Mouse (Mus musculus) liver, embryonic 13.5 days (tissue): ENCODE data around the gene Hoxa7. TPM values are rescaled to one million over a fixed set of nuclear protein-coding genes. Genes with fewer than 3 reads are reported as not detected.

ENCODE experiments used
- ATAC-seq: fragments of 200-750 bp; cut with Nextera tagmentation; 2 replicates; pipeline ENCODE4 v1.8.0; 2017; ENCODE audit warnings: low read depth, mild to moderate bottlenecking, moderate number of reproducible peaks, moderate library complexity
- DNase-seq: peaks from one replicate; pipeline ENCODE4 v3.0.0; 2022
- H3K27ac ChIP-seq: fragments of 300-500 bp; sonication (generic); 2 replicates; pipeline ENCODE4 v1.5.1; 2015; ENCODE audit warnings: moderate library complexity, mild to moderate bottlenecking, inconsistent platforms
- H3K27me3 ChIP-seq: fragments of 300-500 bp; sonication (generic); 2 replicates; pipeline ENCODE4 v1.6.1; 2015; ENCODE audit warnings: mild to moderate bottlenecking, inconsistent platforms
- H3K36me3 ChIP-seq: fragments of 300-500 bp; sonication (generic); 2 replicates; pipeline ENCODE4 v1.6.1; 2015; ENCODE audit warnings: mild to moderate bottlenecking, inconsistent platforms
- H3K4me1 ChIP-seq: fragments of 300-500 bp; sonication (generic); replicated peaks from 2 replicates; pipeline ENCODE4 v1.6.1; 2015; ENCODE audit warnings: inconsistent platforms
- H3K4me2 ChIP-seq: fragments of 300-500 bp; sonication (generic); 2 replicates; pipeline ENCODE4 v1.6.1; 2015; ENCODE audit warnings: inconsistent platforms, mild to moderate bottlenecking, moderate library complexity
- H3K4me3 ChIP-seq: fragments of 300-500 bp; sonication (generic); replicated peaks from 2 replicates; pipeline ENCODE4 v1.5.1; 2015; ENCODE audit warnings: mild to moderate bottlenecking, inconsistent platforms
- H3K9ac ChIP-seq: fragments of 300-500 bp; sonication (generic); 2 replicates; pipeline ENCODE4 v1.6.1; 2015; ENCODE audit warnings: mild to moderate bottlenecking, inconsistent platforms
- H3K9me3 ChIP-seq: fragments of 300-500 bp; sonication (generic); replicated peaks from 2 replicates; pipeline ENCODE4 v1.6.1; 2016; ENCODE audit warnings: inconsistent platforms
- WGBS: fragments of 180-500 bp; shearing (Covaris S2); methylation state at CpG from one replicate; pipeline ENCODE4 v1.1.7; 2015; ENCODE audit not compliant: insufficient replicate concordance; 5-methylcytosine and 5-hydroxymethylcytosine counted together
- polyA plus RNA-seq: library from polyadenylated mRNA; unstranded; fragments of >200 nt; fragmentation: Nextera tagmentation; extraction: Ambion mirVana; gene quantifications from 2 replicates; pipeline ENCODE4 v1.2.1, GENCODE M21; 2015

Hoxa7 gene
- 0.52 and 0.59 TPM in 2 replicates for polyA plus RNA-seq

DNA sequence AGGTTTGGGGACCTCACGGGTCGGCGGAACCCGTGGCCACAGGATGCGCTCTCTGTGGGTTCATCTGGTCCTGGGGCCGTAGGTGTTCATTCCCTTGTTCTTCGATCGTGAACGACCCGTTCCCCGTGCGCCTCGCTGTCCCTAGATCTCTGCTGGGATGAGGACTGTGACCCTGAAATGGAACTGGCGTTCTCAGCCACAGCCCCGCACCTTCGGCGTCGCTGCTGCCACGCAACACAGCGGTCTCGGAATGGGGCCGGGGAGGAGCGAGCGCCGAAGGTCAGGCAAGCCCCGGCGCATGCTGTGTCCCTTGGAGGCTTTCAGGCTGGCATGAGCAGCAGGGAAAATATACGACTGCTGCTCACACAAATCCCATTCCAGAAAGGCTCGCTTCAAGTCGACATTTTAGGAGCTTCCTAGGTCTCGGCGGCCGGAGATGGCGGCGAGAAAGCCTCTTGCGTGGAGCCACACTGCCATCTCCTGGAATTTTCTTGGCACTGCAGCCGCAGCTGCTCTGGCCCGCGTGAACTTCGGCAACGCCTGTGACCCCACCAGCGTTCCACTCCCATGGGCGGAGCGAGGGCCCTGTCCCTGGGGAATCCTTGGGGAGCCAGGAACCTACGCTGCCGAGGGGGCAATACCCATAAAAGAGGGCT lies at the start of gene Hoxa7:
Gene Hoxa7, minus strand, starts transcription at position 518 of the 656 bp plus-strand sequence.
- ATAC-seq (0 out of 2 replicates have a peak, but pooled peaks have one; percentile 10), DNase-seq (peak; percentile 34)
- Histone ChIP-seq H3K36me3 (no peaks in the 10 kb centered on the region), H3K27me3 (peaks cover 100% of the 10 kb centered on the region), H3K27ac (no peak within 1 kb of the TSS), H3K4me3 (peak within 1 kb of the TSS; percentile 52), H3K9me3 (no peaks in the 10 kb centered on the region), H3K9ac (peak within 1 kb of the TSS; percentile 33; the same call in 1 of the 2 replicates), H3K4me2 (peak within 1 kb of the TSS; percentile 70), H3K4me1 (peaks cover 15% of the 10 kb centered on the region)
- 2% methylated on average over 46 of the region's 46 CpGs for WGBS

DNA sequence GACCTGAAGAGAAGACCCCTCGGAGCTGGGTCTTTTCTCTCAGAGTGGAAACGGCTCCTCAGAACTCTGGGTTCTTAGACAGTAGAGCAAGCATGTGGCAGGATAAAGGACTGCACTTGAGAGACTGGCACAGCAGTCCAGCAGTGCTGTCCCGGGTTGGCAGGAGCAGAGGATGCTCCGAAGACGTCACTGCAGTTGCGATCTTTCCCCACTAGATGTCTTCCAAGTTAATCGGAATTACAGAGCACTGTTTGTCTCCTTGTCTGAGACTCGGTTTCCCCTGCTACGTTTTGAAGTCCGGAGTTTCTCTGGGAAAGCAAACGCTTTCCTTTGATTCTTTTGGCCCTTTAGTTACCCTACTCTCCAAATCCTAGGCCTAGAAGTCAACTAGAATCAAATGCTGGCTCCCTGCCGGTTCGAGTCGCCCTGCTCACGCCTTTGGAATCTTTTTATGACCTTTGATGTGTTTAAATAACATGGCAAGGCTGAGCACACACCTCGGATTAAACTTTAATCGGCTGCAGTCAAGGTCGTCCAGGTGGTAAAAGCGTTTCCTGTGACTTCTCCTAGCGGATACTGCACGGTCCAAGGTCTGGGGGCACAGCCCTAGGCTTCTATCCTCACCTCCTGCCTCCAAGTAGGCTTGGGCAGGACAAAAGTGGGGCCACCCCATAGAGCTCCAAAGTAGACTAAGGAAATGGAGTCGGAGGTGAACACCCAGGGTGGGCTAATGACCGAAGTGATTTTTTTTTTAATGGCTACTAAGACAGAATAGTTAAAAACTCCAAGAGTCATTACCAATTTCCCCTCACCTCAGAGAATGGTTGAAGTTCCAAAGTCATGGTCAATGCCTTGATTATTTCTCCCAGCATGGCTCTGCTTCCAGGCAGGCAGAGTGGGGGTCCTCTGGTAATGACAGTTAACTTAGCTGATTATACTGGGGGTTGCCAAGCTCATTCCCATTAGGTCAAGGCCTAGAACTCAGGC lies 49.1 kb upstream of the Hoxa7 start:
- DNase-seq, result no peak
- no peak overlapping the region for H3K27ac ChIP-seq
- no peaks in the 10 kb centered on the region for H3K4me1 ChIP-seq
- no peak overlapping the region for H3K4me2 ChIP-seq
- H3K27me3 ChIP-seq, result peaks cover 97% of the 10 kb centered on the region
- H3K9me3 ChIP-seq, result no peaks in the 10 kb centered on the region
- no peak overlapping the region for H3K9ac ChIP-seq
- H3K4me3 ChIP-seq, result no peak overlapping the region
- ATAC-seq, result no peak
- WGBS, result 9% methylated on average over 23 of the region's 23 CpGs
- H3K36me3 ChIP-seq, result no peaks in the 10 kb centered on the region

DNA sequence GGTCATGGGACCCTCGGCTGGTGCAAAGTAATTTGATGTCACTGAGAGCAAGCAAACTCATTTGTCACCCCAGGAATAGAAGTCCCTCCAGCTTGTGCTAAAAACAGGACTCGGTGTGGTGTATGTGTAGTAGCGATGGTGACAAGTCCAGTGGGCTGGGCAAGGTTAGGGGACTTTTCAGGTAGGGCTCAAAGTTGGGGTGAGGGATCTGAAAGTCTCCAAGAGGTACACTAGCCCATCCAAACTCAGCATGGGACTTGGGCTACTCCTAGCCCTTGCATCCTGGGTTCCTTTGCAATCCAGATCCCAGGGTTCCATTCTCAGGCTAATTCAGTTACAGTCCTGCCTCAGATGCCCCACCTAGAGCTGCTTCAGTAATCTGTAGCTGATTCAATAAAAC lies 47.1 kb upstream of the Hoxa7 start:
- peaks cover 97% of the 10 kb centered on the region for H3K27me3 ChIP-seq
- H3K4me2 ChIP-seq, result no peak overlapping the region
- no peaks in the 10 kb centered on the region for H3K36me3 ChIP-seq
- DNase-seq (no peak), ATAC-seq (no peak)
- H3K4me3 ChIP-seq, result no peak overlapping the region
- H3K4me1 ChIP-seq, result no peaks in the 10 kb centered on the region
- H3K27ac ChIP-seq, result no peak overlapping the region
- WGBS, result 5% methylated on average over 3 of the region's 3 CpGs
- H3K9ac ChIP-seq, result no peak overlapping the region
- H3K9me3 ChIP-seq, result no peaks in the 10 kb centered on the region

- no peak overlapping the region for H3K9ac ChIP-seq
- H3K27me3 ChIP-seq, result peaks cover 97% of the 10 kb centered on the region
- no peak overlapping the region for H3K4me2 ChIP-seq
- 10% methylated on average over 7 of the region's 7 CpGs for WGBS
- H3K27ac ChIP-seq, result no peak overlapping the region
- no peak for ATAC-seq
- DNase-seq, result no peak
- H3K4me3 ChIP-seq, result no peak overlapping the region
- no peaks in the 10 kb centered on the region for H3K9me3 ChIP-seq
- H3K36me3 ChIP-seq, result no peaks in the 10 kb centered on the region
- no peaks in the 10 kb centered on the region for H3K4me1 ChIP-seq
Observed at GRCm38 (mm10) chr6:52268341-52268740, 46.7 kb upstream of the Hoxa7 start.

DNA sequence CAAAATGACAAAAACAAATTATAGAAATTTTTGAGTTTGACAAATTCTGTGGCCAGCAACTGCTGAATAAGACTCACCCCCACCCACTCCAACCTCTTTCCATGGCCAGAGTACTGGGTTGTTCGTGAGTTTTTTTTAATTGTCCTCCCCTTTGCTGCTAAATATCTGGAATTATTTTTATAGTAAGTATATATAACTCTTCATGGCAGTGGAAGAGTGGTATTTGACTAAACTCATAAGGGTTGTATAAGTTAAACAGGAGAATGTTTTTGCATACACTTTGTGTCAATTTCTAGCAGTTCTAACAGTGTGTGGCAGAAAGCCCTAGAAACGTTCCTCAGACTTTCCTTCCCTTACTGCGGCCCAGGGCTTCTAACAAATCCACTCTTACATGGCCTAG lies 46.0 kb upstream of the Hoxa7 start:
- no peaks in the 10 kb centered on the region for H3K4me1 ChIP-seq
- H3K9ac ChIP-seq, result no peak overlapping the region
- no peak overlapping the region for H3K4me3 ChIP-seq
- no peak overlapping the region for H3K4me2 ChIP-seq
- H3K27me3 ChIP-seq, result peaks cover 97% of the 10 kb centered on the region
- ATAC-seq (no peak), DNase-seq (no peak)
- H3K36me3 ChIP-seq, result no peaks in the 10 kb centered on the region
- H3K9me3 ChIP-seq, result no peaks in the 10 kb centered on the region
- WGBS, result 10% methylated on average over 3 of the region's 3 CpGs
- no peak overlapping the region for H3K27ac ChIP-seq

GRCm38 (mm10) chr6:52267221-52267620 lies 45.6 kb upstream of the Hoxa7 start:
- WGBS, result 19% methylated on average over 5 of the region's 5 CpGs
- H3K27ac ChIP-seq, result no peak overlapping the region
- DNase-seq (no peak), ATAC-seq (no peak)
- no peak overlapping the region for H3K4me3 ChIP-seq
- no peaks in the 10 kb centered on the region for H3K36me3 ChIP-seq
- H3K4me1 ChIP-seq, result no peaks in the 10 kb centered on the region
- H3K9me3 ChIP-seq, result no peaks in the 10 kb centered on the region
- no peak overlapping the region for H3K4me2 ChIP-seq
- no peak overlapping the region for H3K9ac ChIP-seq
- peaks cover 97% of the 10 kb centered on the region for H3K27me3 ChIP-seq

DNA sequence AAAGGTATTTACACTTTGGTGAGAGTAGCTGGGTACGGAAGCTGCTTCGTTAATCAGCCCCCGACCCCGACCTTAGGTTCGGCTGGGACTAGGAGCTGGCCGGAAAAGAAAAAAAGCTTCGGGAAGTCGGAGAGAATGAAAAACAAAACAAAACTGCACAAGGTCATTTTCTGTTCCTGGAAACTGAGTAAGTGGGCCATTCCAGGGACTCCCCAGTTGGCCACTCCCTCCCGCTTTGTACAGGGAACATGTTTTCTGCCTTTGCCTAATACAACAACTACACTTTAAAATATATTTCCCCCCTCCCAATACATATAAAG lies 45.0 kb upstream of the Hoxa7 start:
- WGBS, result 4% methylated on average over 9 of the region's 9 CpGs
- no peaks in the 10 kb centered on the region for H3K36me3 ChIP-seq
- H3K4me2 ChIP-seq, result no peak overlapping the region
- H3K27ac ChIP-seq, result no peak overlapping the region
- DNase-seq, result no peak
- H3K9me3 ChIP-seq, result no peaks in the 10 kb centered on the region
- H3K4me1 ChIP-seq, result no peaks in the 10 kb centered on the region
- H3K9ac ChIP-seq, result no peak overlapping the region
- H3K4me3 ChIP-seq, result no peak overlapping the region
- H3K27me3 ChIP-seq, result peaks cover 99% of the 10 kb centered on the region
- no peak for ATAC-seq

- no peak for ATAC-seq
Observed at GRCm38 (mm10) chr6:52265913-52266665, 44.4 kb upstream of the Hoxa7 start.

GRCm38 (mm10) chr6:52265306-52265912 lies 43.8 kb upstream of the Hoxa7 start:
- no peaks in the 10 kb centered on the region for H3K36me3 ChIP-seq

More at GRCm38 (mm10) chr6:52265913-52266665, 44.4 kb upstream of the Hoxa7 start:
- Histone ChIP-seq H3K27ac (no peak overlapping the region), H3K27me3 (peaks cover 99% of the 10 kb centered on the region), H3K9ac (no peak overlapping the region), H3K36me3 (no peaks in the 10 kb centered on the region), H3K4me3 (no peak overlapping the region), H3K4me2 (no peak overlapping the region), H3K4me1 (0 out of 2 replicates have a peak, but pooled peaks cover 2% of the 10 kb centered on the region), H3K9me3 (no peaks in the 10 kb centered on the region)
- 1% methylated on average over 19 of the region's 19 CpGs for WGBS
- DNase-seq, result no peak

GRCm38 (mm10) chr6:52264106-52264790 lies 42.6 kb upstream of the Hoxa7 start:
- peaks cover 99% of the 10 kb centered on the region for H3K27me3 ChIP-seq
- H3K36me3 ChIP-seq, result no peaks in the 10 kb centered on the region
- H3K9ac ChIP-seq, result no peak overlapping the region
- ATAC-seq (no peak), DNase-seq (no peak)
- no peak overlapping the region for H3K27ac ChIP-seq
- no peak overlapping the region for H3K4me3 ChIP-seq
- H3K9me3 ChIP-seq, result no peaks in the 10 kb centered on the region
- 1% methylated on average over 5 of the region's 5 CpGs for WGBS
- H3K4me1 ChIP-seq, result 0 out of 2 replicates have a peak, but pooled peaks cover 3% of the 10 kb centered on the region
- H3K4me2 ChIP-seq, result no peak overlapping the region

More at GRCm38 (mm10) chr6:52265306-52265912, 43.8 kb upstream of the Hoxa7 start:
- Histone ChIP-seq H3K4me2 (no peak overlapping the region), H3K4me1 (0 out of 2 replicates have a peak, but pooled peaks cover 3% of the 10 kb centered on the region), H3K9ac (no peak overlapping the region), H3K4me3 (no peak overlapping the region), H3K27ac (no peak overlapping the region), H3K27me3 (peaks cover 99% of the 10 kb centered on the region), H3K9me3 (no peaks in the 10 kb centered on the region)
- ATAC-seq (no peak), DNase-seq (no peak)
- WGBS, result 3% methylated on average over 18 of the region's 18 CpGs
